Mouse (Mus musculus) E14TG2a.4 (cell line): ENCODE measurements at regions not wholly inside any gene's neighbourhood (a gene's known extent, or its start where the extent isn't known, plus 50 kb on each side); places are given as distances from the start of the nearest gene placed in this dataset.

Experiments used
- CTCF ChIP-seq: conservative IDR thresholded peaks from 2 replicates; pipeline ENCODE4 v1.5.1; 2014; ENCODE audit warnings: low read length
- NANOG ChIP-seq: IDR thresholded peaks from 2 replicates; pipeline ENCODE4 v1.6.1; 2014; ENCODE audit warnings: borderline replicate concordance, low read length, mixed read lengths
- POU5F1 ChIP-seq: IDR thresholded peaks from 2 replicates; pipeline ENCODE4 v1.6.1; 2014; ENCODE audit warnings: low read length, borderline replicate concordance

DNA sequence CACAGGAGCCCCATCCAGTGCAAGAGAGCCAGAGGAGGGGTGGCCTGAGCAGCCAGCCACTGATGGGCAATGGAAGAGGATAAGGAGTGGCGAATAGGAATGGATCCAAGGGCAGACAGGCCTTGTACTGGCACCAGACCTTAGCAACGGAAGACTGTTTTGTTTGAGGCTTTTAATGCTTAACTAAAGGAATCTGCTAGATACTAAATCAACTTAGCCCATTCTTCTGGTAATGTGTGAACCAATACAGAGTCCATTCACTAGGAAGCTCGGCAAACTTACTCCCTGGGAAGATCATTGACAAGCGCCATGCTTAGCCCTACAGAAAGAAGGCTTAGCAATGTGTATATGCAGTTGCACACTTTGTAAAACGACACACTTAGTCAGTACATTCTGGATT is 243.8 kb downstream of the Map2k4 start:
- TF ChIP-seq CTCF (no peak), NANOG (no peak), POU5F1 (no peak)
